Comparison of ENCODE assay signal across 8 mouse cellular contexts in the genomic region with DNA sequence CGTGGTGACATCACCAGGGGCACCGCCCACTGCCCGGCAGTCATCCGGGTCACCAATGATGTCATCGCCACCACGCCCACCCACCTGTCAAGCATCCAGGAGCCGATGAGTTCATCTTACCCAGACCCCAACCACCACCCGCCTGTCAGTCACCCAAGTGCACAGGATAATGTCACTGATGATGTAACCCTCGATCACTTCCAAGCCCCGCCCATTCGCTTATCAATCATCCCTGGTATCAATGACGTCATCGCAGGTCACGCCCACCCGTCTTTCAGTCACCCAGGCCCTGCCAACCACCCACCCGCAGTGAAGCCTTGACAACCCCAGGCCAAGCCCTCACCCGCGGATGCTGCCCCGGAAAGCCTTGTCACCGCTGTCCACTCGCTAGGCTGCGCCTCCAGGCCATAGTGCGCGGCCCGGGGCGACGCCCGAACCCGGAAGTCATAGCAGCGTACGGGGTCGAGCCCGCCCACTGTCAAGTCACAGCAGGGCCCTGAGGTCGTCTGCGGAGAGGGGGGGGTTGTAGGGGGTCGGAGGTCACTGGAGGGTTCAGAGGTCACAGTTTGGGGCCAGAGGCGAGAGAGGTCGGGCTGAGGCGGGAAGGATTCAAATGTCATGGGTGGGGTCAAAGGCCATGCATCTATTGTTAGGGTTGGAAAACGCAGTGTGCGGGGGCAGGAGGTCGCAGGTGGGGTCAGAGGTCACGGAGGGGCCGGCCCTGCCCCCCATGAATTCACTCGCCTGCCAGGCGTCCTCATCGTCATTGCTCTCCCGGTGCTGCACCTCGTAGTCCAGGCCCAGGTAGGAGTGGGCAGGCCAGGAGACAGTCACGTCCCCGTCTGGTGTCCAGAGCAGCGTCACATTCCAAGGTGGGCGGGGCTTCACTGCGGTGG. TPM values are rescaled to one million over a fixed set of nuclear protein-coding genes. Genes with fewer than 3 reads are reported as not detected.
DNase-seq lines count a peak whose midpoint lies in the region; ATAC-seq and TF ChIP-seq lines count a peak whose summit lies in the region.

No protein-coding gene starts in this region.

- peak; percentile 38 for DNase-seq in right cerebral cortex, adult 18-20 months
- DNase-seq in right cerebral cortex, postnatal 25 days = no peak
- DNase-seq in brain, embryonic 14.5 days (ENCODE audit: low read depth) = peak; percentile 12
- DNase-seq in gastrocnemius, postnatal 25 days = peak; percentile 9
- DNase-seq in ovary, postnatal 14 days (ENCODE audit: low spot score) = no peak

- H3K4me2 ChIP-seq in kidney, embryonic 15.5 days = peak overlapping the region; percentile 69
- peak overlapping the region; percentile 82 for H3K4me2 ChIP-seq in liver, embryonic 12.5 days

- no peak for TF ChIP-seq POLR2A in brain, embryonic 14.5 days (IDR thresholded peaks at IDR 0.05; ENCODE audit: borderline replicate concordance, extremely low read depth, insufficient read depth, insufficient read length, poor library complexity, severe bottlenecking)
- TF ChIP-seq POLR2A in small intestine, adult 2 months (IDR thresholded peaks at IDR 0.05; ENCODE audit: low read depth, low read length) = no peak

- H3K4me1 ChIP-seq in kidney, embryonic 15.5 days = no peaks in the 10 kb centered on the region
- peaks cover 17% of the 10 kb centered on the region for H3K4me1 ChIP-seq in liver, embryonic 12.5 days
- peaks cover 2% of the 10 kb centered on the region; the same call in 1 of the 2 replicates for H3K4me1 ChIP-seq in small intestine, adult 2 months (ENCODE audit: control insufficient read depth, insufficient read depth, insufficient read length, low read length)

- peak overlapping the region; percentile 79 for H3K4me3 ChIP-seq in kidney, embryonic 15.5 days (replicated peaks)
- peak overlapping the region; percentile 71 for H3K4me3 ChIP-seq in liver, embryonic 12.5 days
- peak overlapping the region; percentile 71 for H3K4me3 ChIP-seq in small intestine, adult 2 months (ENCODE audit: low read depth, low read length)

- no peaks in the 10 kb centered on the region for H3K27me3 ChIP-seq in kidney, embryonic 15.5 days
- H3K27me3 ChIP-seq in liver, embryonic 12.5 days (replicated peaks) = no peaks in the 10 kb centered on the region
- no peaks in the 10 kb centered on the region for H3K27me3 ChIP-seq in small intestine, adult 2 months (ENCODE audit: control insufficient read depth, insufficient read depth, low read length)

- no peak overlapping the region for H3K9ac ChIP-seq in kidney, embryonic 15.5 days
- no peak overlapping the region for H3K9ac ChIP-seq in liver, embryonic 12.5 days

- H3K9me3 ChIP-seq in kidney, embryonic 15.5 days (replicated peaks) = peaks cover 51% of the 10 kb centered on the region
- peaks cover 60% of the 10 kb centered on the region for H3K9me3 ChIP-seq in liver, embryonic 12.5 days (replicated peaks)

- 80% methylated on average over 54 of the region's 54 CpGs for WGBS in kidney, embryonic 15.5 days
- 80% methylated on average over 54 of the region's 54 CpGs for WGBS in liver, embryonic 12.5 days (ENCODE audit: insufficient replicate concordance)
- WGBS in small intestine, adult 2 months = 76% methylated on average over 54 of the region's 54 CpGs

- peak overlapping the region; percentile 98 for H3K27ac ChIP-seq in kidney, embryonic 15.5 days
- H3K27ac ChIP-seq in liver, embryonic 12.5 days = peak overlapping the region; percentile 88
- H3K27ac ChIP-seq in small intestine, adult 2 months (ENCODE audit: insufficient read depth, low read depth, low read length) = no peak overlapping the region

- no peak for TF ChIP-seq CTCF in brain, embryonic 14.5 days (IDR thresholded peaks at IDR 0.05; ENCODE audit: borderline replicate concordance, extremely low read depth, insufficient read depth, insufficient read length)
- no peak for TF ChIP-seq CTCF in small intestine, adult 2 months (IDR thresholded peaks at IDR 0.05; ENCODE audit: extremely low read depth, insufficient read length, insufficient replicate concordance, low read depth, low read length)

- peaks cover 33% of the 10 kb centered on the region for H3K36me3 ChIP-seq in kidney, embryonic 15.5 days
- H3K36me3 ChIP-seq in liver, embryonic 12.5 days = peaks cover 50% of the 10 kb centered on the region
- no peaks in the 10 kb centered on the region for H3K36me3 ChIP-seq in small intestine, adult 2 months (ENCODE audit: control insufficient read depth, insufficient read depth, low read length)

- no peak for ATAC-seq in kidney, embryonic 15.5 days (replicated peaks; ENCODE audit: low FRiP score)
- no peak for ATAC-seq in liver, embryonic 12.5 days

RNA-seq across cellular contexts. Expression of gene Crlf2, which starts 2.9 kb away (rescaled TPM):
- polyA plus RNA-seq in brain, embryonic 14.5 days (2012; rRNA removed) = 26.7 and 27.1 TPM in 2 replicates
- 1 to 10 TPM; 3.0 to 4.4 TPM for total RNA-seq in gastrocnemius, postnatal 25 days (2021)
- polyA plus RNA-seq in kidney, embryonic 15.5 days (2015; fragmentation: Nextera tagmentation; extraction: Ambion mirVana) = 13.6 and 14.1 TPM in 2 replicates
- polyA plus RNA-seq in liver, embryonic 12.5 days (2016; fragmentation: Nextera tagmentation; extraction: Ambion mirVana) = 7.2 and 7.6 TPM in 2 replicates
- 22.3 and 51.8 TPM in 2 replicates for polyA plus RNA-seq in small intestine, adult 2 months (2012; rRNA removed)

Comparison
In these comparisons a context has a peak if more than half of its experiments do, and no peak if none do; other contexts are left out.
1. DNase-seq: peak in right cerebral cortex, adult 18-20 months (single experiment), brain, embryonic 14.5 days (single experiment) and gastrocnemius, postnatal 25 days (single experiment); none in right cerebral cortex, postnatal 25 days (single experiment) and ovary, postnatal 14 days (single experiment).
2. Peak in every context shown above with its lines, with median percentiles within 50 percentile points of each other: H3K4me3 ChIP-seq.